Mouse (Mus musculus): ENCODE data around the gene Trim11.

DNA sequence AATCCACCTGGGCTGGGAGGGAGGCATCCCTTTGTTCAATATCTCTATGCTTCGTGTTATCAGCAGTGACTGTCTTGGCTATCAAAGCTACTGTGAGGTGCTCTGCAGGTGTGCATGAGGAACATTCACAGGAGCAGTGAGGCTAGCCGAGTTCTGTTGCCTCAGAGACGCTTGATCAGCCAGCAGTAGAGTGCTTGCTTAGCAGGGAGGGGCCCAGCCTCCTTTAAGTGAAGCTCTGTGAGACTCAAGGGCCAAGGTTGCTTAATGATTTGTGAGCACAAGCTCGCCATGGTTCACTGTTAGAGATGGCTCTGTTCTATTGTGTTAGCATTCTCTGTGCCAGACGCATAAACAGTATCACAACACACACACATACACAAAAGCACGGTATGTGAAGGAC, 8.2 kb upstream of the Trim11 start:
- TF ChIP-seq CTCF (IDR thresholded peaks at IDR 0.05; ENCODE audit: low read depth, low read length) (no peak), POLR2A (IDR thresholded peaks at IDR 0.05; ENCODE audit: borderline replicate concordance, low read depth, low read length) (no peak)
